Mouse (Mus musculus): Measurements from ENCODE around the gene 4833439L19Rik. TPM values are rescaled to one million over a fixed set of nuclear protein-coding genes. Genes with fewer than 3 reads are reported as not detected.

4833439L19Rik gene
- total RNA-seq, 2 experiments from 2014 or later, result 137 to 152 TPM

DNA sequence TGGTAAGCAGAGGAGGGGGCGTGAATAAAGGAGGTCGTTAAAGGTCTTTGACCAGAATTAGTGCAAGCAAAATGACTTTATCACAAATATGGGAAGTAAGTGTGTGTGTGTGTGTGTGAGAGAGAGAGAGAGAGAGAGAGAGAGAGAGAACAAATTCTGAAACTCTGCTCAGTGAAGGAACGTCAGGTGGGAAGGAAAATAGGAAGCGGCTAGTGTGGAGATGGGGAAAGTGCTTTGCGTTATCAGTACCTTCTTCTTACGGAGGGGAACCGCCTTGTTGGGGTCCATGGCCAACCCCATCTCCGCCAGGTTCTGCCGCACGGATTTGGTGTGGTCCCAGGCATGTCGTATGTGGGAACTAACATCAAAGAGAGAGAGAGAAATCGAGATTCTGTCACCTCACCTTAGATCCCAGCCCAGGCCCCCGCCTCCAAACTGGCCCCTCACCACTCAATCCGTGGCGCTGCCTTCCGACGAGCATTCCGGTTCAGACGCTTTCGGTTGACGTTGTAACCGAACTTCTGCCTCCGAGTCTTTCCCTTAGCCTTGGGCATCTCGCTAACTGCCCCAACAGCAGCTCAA is 24.3 kb upstream of the 4833439L19Rik start:
- DNase-seq (ENCODE audit: extremely low spot score in 1 of 2, low spot score in 2 of 2), result no peak
- intact Hi-C loops (cut with DNase I), result no loop called here

DNA sequence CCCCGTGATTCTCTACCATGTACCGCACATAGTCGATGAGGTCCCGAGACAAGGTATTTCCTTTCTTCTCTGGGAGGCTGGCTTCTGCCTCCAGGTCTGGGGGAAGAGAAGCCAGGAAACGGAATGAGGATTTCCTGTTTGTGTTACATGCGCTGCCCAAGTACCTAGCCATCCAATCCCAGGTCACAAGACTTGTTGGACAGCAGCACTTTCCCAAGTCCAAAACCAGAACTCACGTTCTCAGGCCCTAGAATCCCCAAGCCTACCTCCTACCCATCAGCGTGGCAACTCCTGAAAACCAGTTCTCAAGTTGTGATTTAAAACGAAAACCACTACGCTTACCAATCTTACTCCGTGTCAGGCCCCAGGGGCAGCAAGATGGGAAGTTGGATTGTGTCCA is 20.6 kb upstream of the 4833439L19Rik start:
- intact Hi-C loops (cut with DNase I), result no loop called here
- no peak for DNase-seq (ENCODE audit: extremely low spot score in 1 of 2, low spot score in 2 of 2)

- intact Hi-C loops (cut with DNase I), result no loop called here
- DNase-seq (ENCODE audit: extremely low spot score in 1 of 2, low spot score in 2 of 2), result no peak
Observed at GRCm38 (mm10) chr13:54582860-54583259, 17.6 kb upstream of the 4833439L19Rik start.

DNA sequence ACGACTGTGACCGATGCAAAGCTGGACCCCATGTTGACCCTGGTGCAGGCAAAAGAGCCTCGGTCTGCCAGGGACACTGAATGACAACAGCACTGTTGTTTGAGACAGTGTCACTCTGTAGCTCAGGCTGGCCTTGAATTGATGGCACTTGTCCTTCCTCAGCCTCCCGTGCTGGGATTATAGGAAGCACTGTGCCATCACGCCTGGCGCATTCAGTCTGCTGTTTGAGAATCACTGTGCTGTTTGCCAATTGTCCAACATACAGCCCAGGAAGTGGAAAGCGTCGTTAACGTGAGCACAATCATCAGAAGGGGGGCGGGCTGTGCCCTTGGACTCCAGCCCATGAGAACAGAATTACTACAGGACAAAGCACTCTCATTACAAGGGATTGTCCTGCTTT is 16.9 kb upstream of the 4833439L19Rik start:
- no peak for DNase-seq (ENCODE audit: extremely low spot score in 1 of 2, low spot score in 2 of 2)
- intact Hi-C loops (cut with DNase I), result no loop called here

GRCm38 (mm10) chr13:54581385-54581784 is 16.1 kb upstream of the 4833439L19Rik start:
- DNase-seq (ENCODE audit: extremely low spot score in 1 of 2, low spot score in 2 of 2), result no peak
- intact Hi-C loops (cut with DNase I), result no loop called here

- no peak for DNase-seq (ENCODE audit: extremely low spot score in 1 of 2, low spot score in 2 of 2)
- intact Hi-C loops (cut with DNase I), result no loop called here
Observed at GRCm38 (mm10) chr13:54577652-54578507, 12.6 kb upstream of the 4833439L19Rik start.

GRCm38 (mm10) chr13:54575489-54575888 is 10.3 kb upstream of the 4833439L19Rik start:
- intact Hi-C loops (cut with DNase I), result no loop called here
- no peak for DNase-seq (ENCODE audit: extremely low spot score in 1 of 2, low spot score in 2 of 2)

DNA sequence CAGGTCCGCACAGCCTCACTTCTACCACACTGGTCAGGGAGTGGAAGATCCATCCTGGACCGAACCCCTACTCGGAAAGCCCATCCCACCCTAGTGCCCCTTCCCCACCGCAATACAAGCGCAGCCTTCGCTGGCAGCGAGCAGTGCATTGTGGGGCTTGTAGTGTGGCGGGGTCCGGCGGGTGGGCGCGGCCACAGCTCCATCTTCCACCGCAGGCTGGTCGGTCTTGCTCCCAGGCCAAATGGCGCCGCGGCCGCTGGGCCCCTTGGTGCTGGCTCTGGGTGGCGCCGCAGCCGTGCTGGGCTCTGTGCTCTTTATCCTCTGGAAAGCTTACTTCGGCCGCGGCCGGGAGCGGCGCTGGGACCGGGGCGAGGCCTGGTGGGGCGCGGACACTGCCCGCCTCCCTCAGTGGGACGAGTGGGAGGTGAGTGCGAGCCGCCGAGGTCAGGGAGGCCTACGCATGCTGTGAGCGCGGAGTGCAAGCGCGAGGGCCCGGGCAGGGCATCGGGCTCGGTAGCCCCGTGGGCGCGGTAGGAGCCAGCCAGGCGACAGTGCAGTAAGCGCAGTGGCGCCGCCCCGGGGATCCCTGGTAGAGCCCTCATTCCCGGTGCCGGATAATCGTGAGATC is 9.7 kb upstream of the 4833439L19Rik start, which contains the start of gene Arl10:
Gene Arl10, plus strand, starts transcription at position 162 of the 628 bp plus-strand sequence.
- intact Hi-C loops (cut with DNase I), result no loop called here
- peak; percentile 69 to 87 for DNase-seq (ENCODE audit: extremely low spot score in 1 of 2, low spot score in 2 of 2)

- no peak for DNase-seq (ENCODE audit: extremely low spot score in 1 of 2, low spot score in 2 of 2)
- intact Hi-C loops (cut with DNase I), result no loop called here
Observed at GRCm38 (mm10) chr13:54572621-54573020, 7.4 kb upstream of the 4833439L19Rik start.

DNA sequence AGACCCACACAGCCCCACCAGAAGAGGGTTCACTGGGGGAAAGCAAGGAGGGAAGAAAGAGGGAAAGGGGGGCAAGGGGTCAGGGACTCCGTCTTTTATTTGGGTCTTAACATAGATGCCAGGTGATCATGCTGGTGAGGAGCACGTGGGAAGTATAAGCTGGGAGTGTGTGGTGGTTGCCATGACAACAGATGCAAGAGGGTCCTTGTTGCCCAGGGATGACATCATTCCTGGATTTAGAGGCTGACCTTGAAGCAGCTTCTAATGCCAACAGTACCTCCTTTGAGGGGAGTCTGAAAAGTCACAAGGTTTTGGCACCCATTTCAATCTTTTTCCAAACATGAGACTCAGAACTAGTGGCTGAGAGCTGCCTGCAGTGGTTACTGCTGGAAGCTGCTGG is 6.4 kb upstream of the 4833439L19Rik start:
- peak in 1 of 2 experiments; percentile 37 for DNase-seq (ENCODE audit: extremely low spot score in 1 of 2, low spot score in 2 of 2)
- intact Hi-C loops (cut with DNase I), result no loop called here

DNA sequence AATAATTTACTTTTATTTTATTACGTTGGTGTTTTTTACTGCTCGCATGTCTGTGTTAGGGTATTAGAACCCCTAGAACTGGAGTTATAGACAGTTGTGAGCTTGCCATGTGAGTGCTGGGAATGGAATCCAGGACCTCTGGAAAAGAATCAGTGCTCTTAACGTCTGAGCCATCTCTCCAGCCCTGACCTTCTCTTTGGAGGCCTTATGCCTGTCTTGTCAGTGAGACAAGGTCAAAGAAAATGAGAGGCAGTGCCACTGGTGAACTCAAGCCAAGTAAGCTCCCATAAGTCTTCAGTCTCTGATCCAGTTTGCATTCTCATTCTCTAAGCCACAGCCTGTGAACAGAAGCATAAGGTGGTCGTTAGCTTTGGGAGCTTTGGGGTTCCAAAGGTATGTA is 5.5 kb upstream of the 4833439L19Rik start:
- DNase-seq (ENCODE audit: extremely low spot score in 1 of 2, low spot score in 2 of 2), result no peak
- intact Hi-C loops (cut with DNase I), result no loop called here

DNA sequence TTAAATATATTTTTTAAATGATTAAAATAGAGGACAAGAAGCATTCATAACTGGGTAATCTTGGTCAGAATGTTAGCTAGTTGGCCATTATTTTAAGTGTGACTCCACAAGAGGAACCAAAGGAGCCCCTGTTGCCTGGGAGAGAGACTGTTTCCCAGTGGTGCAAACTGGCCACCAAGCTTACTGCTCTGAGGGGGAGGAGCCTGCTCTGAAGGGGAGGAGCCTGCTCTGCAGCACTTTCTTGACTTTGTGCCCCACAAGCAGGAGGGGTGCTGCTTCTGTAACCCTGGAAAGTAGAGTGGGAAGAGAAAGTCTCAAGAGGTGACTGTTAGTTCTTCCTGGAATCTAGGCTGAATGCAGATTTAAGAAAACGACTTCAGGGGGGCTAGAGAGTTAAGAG is 4.0 kb upstream of the 4833439L19Rik start:
- no peak for DNase-seq (ENCODE audit: extremely low spot score in 1 of 2, low spot score in 2 of 2)
- intact Hi-C loops (cut with DNase I), result no loop called here

GRCm38 (mm10) chr13:54568380-54568779 is 3.1 kb upstream of the 4833439L19Rik start:
- no peak for DNase-seq (ENCODE audit: extremely low spot score in 1 of 2, low spot score in 2 of 2)
- intact Hi-C loops (cut with DNase I), result no loop called here

GRCm38 (mm10) chr13:54565594-54566345 is 535 bp upstream of the 4833439L19Rik start:
- intact Hi-C loops (cut with DNase I), result no loop called here
- peak; percentile 49 to 76 for DNase-seq (ENCODE audit: extremely low spot score in 1 of 2, low spot score in 2 of 2)

DNA sequence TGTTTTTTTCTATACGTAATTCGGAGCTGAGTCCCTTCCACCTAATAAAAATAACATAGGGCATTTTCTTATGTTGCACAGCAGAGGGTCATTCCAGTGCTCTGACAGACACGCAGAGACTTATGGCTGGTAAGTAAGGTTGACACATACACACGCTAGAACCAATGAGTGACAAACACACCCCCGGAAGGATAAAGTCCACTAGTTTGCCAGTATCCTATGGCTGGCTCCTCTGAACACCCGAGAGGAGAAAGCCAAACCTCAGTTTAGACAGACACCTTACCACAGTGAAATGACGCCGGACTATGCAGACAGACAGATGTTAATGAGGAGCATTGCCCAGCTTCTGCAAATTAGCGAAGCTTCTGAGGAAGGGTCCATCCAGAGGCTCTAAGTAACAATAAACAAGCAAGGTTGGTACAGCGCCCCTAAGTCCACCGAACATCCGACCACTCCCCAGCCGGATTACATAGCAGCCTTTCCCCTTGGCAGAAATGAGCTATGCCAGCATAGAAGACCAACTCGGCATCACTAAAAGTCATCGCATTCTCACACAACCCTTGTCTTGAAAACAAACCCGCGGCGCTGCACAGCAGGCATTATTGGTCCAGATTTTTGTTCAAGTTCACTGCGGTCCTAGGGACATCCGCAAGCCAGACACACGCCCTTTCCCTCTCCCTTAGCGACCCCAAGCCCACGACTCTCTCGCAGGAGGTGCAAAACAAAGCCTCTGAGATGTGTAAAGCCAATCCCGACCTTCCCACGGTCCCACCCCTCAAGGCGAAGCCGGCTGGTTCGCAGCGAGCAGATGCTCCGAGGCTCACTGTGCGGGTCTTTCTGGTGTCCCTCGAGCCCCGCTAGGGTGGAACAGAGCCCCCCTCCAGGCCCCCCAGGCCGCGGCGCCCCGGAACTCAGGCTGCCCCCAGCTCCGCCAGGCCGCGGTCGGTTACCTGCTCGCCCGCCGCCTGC is 719 bp downstream of the 4833439L19Rik start:
- intact Hi-C loops (cut with DNase I), result loop anchor here (5.0 kb wide), 1 partner anchor 97 kb away; the partner anchor contains the start of gene Thoc3
- no peak for DNase-seq (ENCODE audit: extremely low spot score in 1 of 2, low spot score in 2 of 2)

DNA sequence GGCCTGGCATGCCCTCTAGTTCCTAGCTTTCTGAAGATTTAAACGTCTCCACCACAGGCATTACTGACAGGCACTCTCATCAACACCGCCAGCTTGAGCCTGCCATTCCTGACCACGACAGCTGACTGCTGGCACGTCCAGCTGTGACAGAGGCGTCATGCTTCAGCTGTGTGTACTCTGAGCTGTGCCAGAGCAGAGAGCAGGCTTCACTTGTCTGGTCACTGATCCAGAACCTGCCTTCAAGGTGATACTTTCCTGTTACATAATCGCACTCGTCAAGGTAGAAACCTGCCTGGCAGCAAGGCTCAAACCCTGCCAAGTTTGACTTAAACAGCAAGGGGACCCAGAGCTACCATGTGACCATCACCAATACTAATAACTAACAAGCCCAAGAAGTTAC is 2.7 kb downstream of the 4833439L19Rik start:
- DNase-seq (ENCODE audit: extremely low spot score in 1 of 2, low spot score in 2 of 2), result no peak
- intact Hi-C loops (cut with DNase I), result loop anchor here (5.0 kb wide), 1 partner anchor 95 kb away; the partner anchor contains the start of gene Thoc3

DNA sequence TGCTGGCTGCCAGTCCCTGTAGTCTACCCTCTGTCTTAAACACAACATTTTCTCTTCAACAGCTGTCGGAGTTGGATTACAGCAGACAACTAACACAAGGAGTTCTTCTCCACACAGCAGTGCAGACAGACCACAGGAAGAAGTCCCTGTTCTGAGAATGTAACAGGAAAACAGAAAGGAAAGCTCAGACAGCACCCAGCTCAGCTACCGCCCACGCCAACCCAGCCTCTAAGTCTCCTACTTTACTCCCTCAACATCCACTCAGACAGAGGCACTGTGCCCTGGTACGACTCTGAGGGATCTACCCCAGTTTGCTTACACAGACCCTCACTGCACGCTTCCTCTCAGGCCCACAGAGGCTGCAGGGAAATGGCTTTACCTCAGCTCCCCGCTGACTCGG is 4.6 kb downstream of the 4833439L19Rik start:
- no peak for DNase-seq (ENCODE audit: extremely low spot score in 1 of 2, low spot score in 2 of 2)
- intact Hi-C loops (cut with DNase I), result loop anchor here (5.0 kb wide), 1 partner anchor 93 kb away; the partner anchor contains the start of gene Thoc3

- DNase-seq (ENCODE audit: extremely low spot score in 1 of 2, low spot score in 2 of 2), result no peak
- intact Hi-C loops (cut with DNase I), result loop anchor here (5.0 kb wide), 1 partner anchor 92 kb away; the partner anchor contains the start of gene Thoc3
Observed at GRCm38 (mm10) chr13:54559656-54560055, 5.6 kb downstream of the 4833439L19Rik start.

All from left cerebral cortex, postnatal 10 days (tissue).